Mouse (Mus musculus) limb, embryonic 14.5 days (tissue): ENCODE measurements around the gene Gns. TPM values are rescaled to one million over a fixed set of nuclear protein-coding genes. Genes with fewer than 3 reads are reported as not detected.

Experiments used
- ATAC-seq: fragments of 200-750 bp; cut with Nextera tagmentation; 2 replicates; pipeline ENCODE4 v1.8.0; 2017; ENCODE audit warnings: low read depth, moderate number of reproducible peaks, moderate TSS enrichment; ENCODE audit not compliant: low FRiP score
- DNase-seq: peaks from one replicate; pipeline ENCODE4 v3.0.0-alpha.2; 2015; ENCODE audit warnings: low spot score
- H3K27ac ChIP-seq: fragments of 300-500 bp; sonication (generic); replicated peaks from 2 replicates; pipeline ENCODE4 v1.5.1; 2014; ENCODE audit warnings: low read depth, mild to moderate bottlenecking, low read length, moderate library complexity, mixed read lengths
- H3K27me3 ChIP-seq: fragments of 300-500 bp; sonication (generic); 2 replicates; pipeline ENCODE4 v1.6.1; 2014; ENCODE audit warnings: low read length, mixed read lengths; ENCODE audit not compliant: control insufficient read depth, insufficient read depth
- H3K36me3 ChIP-seq: fragments of 300-500 bp; sonication (generic); 2 replicates; pipeline ENCODE4 v1.6.1; 2014; ENCODE audit warnings: mild to moderate bottlenecking, low read length, moderate library complexity, mixed read lengths; ENCODE audit not compliant: control insufficient read depth, insufficient read depth
- H3K4me1 ChIP-seq: fragments of 300-500 bp; sonication (generic); 2 replicates; pipeline ENCODE4 v1.6.1; 2014; ENCODE audit warnings: antibody characterized with exemption, low read length, mixed read lengths; ENCODE audit not compliant: control insufficient read depth, insufficient read depth
- H3K4me2 ChIP-seq: fragments of 300-500 bp; sonication (generic); replicated peaks from 2 replicates; pipeline ENCODE4 v1.6.1; 2014; ENCODE audit warnings: low read depth, mild to moderate bottlenecking, low read length, moderate library complexity; ENCODE audit not compliant: severe bottlenecking
- H3K4me3 ChIP-seq: fragments of 300-500 bp; sonication (generic); replicated peaks from 2 replicates; pipeline ENCODE4 v1.5.1; 2014; ENCODE audit warnings: low read length
- H3K9ac ChIP-seq: fragments of 300-500 bp; sonication (generic); 2 replicates; pipeline ENCODE4 v1.6.1; 2014; ENCODE audit warnings: mild to moderate bottlenecking, low read depth, low read length, moderate library complexity; ENCODE audit not compliant: severe bottlenecking
- H3K9me3 ChIP-seq: fragments of 300-500 bp; sonication (generic); 2 replicates; pipeline ENCODE4 v1.6.1; 2016; ENCODE audit warnings: low read length; ENCODE audit not compliant: control insufficient read depth
- POLR2A ChIP-seq: fragments of 200-500 bp; IDR thresholded peaks from 2 replicates; pipeline ENCODE4 v1.8.0; 2012; ENCODE audit warnings: inconsistent platforms, mild to moderate bottlenecking, moderate library complexity, borderline replicate concordance; ENCODE audit not compliant: insufficient read depth, insufficient read length; ENCODE audit errors: extremely low read depth
- WGBS: fragments of 180-500 bp; shearing (Covaris S2); extraction: QIAGEN DNeasy Blood & Tissue Kit; methylation state at CpG from one replicate; pipeline ENCODE4 v1.1.7; 2014; 5-methylcytosine and 5-hydroxymethylcytosine counted together
- polyA plus RNA-seq, 2 experiments: library from polyadenylated mRNA; depleted of rRNA in 1 of 2; stranded (reverse) in 1 of 2; unstranded in 1 of 2; fragments of >200 nt; fragmentation: Nextera tagmentation in 1 of 2; extraction: Ambion mirVana in 1 of 2; gene quantifications; 2 replicates each; pipeline versions ENCODE4 v1.2.1 to v1.2.3; 2012 to 2014

The Gns gene
- polyA plus RNA-seq, 2 experiments, result 41.6 to 62.0 TPM

DNA sequence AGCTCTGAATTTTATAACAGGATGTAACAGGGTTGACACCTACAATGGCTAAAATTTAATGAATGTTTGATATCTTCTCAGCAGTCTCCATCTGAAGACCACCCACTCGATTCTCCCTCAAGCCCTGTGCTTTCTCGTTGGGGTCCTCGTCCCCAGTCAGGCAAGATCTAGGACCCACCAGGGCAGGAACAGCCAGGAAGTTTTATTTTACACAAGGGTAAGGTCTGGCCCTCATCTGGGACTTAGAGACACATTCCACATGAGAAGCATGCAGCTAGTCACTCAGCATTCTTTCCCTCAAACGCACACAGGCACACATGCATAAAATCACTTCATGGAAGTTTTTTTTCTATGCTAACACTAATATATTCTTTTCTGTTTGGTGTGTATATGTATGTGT is 71.8 kb downstream of the Gns start:
- no peak for ATAC-seq
- Histone ChIP-seq H3K27ac (peak overlapping the region; percentile 82), H3K4me1 (peaks cover 54% of the 10 kb centered on the region), H3K36me3 (no peaks in the 10 kb centered on the region), H3K9me3 (no peaks in the 10 kb centered on the region), H3K27me3 (no peaks in the 10 kb centered on the region), H3K4me3 (no peak overlapping the region), H3K9ac (no peak overlapping the region), H3K4me2 (no peak overlapping the region; the same call in 1 of the 2 replicates)
- WGBS, result 10% methylated on average over 4 of the region's 4 CpGs
- peak; percentile 39 for DNase-seq
- TF ChIP-seq POLR2A, result no peak

DNA sequence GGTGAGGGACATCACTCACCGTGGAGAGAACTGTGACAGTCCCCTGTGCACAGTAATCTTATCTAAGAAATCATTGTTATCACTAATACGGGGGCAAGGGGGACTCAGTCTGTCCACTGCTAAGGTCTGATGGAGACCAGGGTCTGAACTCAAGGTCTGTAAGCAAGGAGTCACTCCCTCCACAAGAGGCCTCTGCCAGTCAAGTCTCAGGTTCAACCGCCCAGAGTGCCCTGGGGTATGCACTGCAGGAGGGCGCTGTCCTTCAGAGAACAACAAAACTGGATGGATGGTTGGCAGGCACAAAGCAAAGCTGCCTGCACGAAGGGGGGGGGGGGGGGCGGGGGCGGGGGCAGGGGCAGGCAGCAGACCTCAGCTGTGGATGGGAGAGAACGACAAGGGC is 73.2 kb downstream of the Gns start:
- Histone ChIP-seq H3K4me1 (peaks cover 40% of the 10 kb centered on the region), H3K4me2 (no peak overlapping the region), H3K27ac (0 out of 2 replicates have a peak overlapping the region, but pooled peaks have one; percentile 3), H3K27me3 (no peaks in the 10 kb centered on the region), H3K9me3 (no peaks in the 10 kb centered on the region), H3K9ac (no peak overlapping the region), H3K36me3 (no peaks in the 10 kb centered on the region), H3K4me3 (no peak overlapping the region)
- no peak for ATAC-seq
- 75% methylated on average over 6 of the region's 8 CpGs for whole genome bisulfite sequencing
- no peak for DNase-seq
- TF ChIP-seq POLR2A, result no peak

DNA sequence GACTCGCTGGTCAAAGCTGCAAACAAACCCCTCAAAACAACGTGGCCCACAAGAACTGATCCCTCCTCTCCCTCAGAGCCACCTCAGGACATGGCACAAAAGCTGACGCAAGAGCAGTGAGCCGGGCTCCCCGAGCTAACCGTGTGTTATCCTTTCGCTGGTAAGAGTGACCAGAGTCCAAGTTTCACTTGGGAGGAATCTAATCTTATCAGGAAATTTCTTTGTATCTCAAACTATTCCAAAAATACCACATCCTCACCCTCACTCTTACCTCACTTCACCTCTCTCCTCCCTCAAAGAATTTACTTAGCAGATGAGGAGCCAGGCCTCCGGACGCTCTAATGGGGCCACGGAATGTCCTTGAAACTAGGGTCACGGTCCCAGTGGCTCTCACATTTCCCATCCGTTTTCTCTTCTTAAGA is 74.4 kb downstream of the Gns start:
- no peak overlapping the region for H3K27ac ChIP-seq
- no peak overlapping the region for H3K4me3 ChIP-seq
- no peaks in the 10 kb centered on the region for H3K27me3 ChIP-seq
- DNase-seq, result no peak
- ATAC-seq, result no peak
- H3K9ac ChIP-seq, result no peak overlapping the region
- H3K36me3 ChIP-seq, result no peaks in the 10 kb centered on the region
- TF ChIP-seq POLR2A, result no peak
- no peak overlapping the region for H3K4me2 ChIP-seq
- H3K4me1 ChIP-seq, result peaks cover 33% of the 10 kb centered on the region
- H3K9me3 ChIP-seq, result no peaks in the 10 kb centered on the region
- WGBS, result 86% methylated on average over 12 of the region's 12 CpGs

DNA sequence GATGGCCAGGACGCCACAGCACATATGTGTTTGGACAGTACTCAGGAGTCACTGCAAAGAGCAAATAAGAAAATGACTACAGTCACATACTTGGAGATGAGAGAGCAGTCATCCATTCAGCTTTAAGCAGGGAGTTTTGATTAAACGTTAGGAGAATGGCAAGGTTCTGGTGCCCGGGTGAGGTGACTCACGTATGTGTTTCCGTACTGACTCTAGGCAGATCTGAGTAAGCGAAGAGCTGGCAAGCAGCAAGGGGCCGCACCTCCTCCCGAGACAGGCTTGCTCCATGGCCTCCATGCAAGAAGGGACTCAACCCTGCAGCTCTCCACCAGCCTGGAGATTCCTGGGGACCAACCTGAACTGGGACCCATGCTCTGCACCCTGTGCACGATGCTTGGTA is 78.9 kb downstream of the Gns start:
- Histone ChIP-seq H3K4me1 (peaks cover 16% of the 10 kb centered on the region), H3K36me3 (no peaks in the 10 kb centered on the region), H3K9ac (no peak overlapping the region), H3K4me2 (no peak overlapping the region), H3K27me3 (no peaks in the 10 kb centered on the region), H3K27ac (no peak overlapping the region), H3K4me3 (no peak overlapping the region), H3K9me3 (no peaks in the 10 kb centered on the region)
- ATAC-seq (no peak), DNase-seq (no peak)
- 88% methylated on average over 9 of the region's 9 CpGs for WGBS
- TF ChIP-seq POLR2A, result no peak

DNA sequence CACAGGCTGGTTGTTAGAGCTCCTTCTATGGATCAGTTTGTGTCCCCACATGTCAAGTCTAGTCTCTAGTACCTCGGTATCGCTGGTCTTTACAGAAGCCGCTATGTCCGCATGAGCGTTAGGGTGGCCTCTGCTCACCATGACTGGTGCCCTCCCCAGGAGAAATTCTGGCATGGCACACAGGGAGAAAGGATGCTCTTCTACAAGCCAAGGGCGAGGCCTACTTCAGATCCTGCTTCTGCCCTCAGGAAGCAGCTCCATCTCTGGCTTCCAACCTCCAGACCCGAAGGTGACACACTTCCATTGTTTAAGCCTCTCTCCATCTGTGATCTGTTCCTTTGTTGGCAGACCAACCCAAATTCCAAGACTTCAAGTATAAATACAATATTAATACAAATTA is 79.3 kb downstream of the Gns start:
- Histone ChIP-seq H3K36me3 (no peaks in the 10 kb centered on the region), H3K9ac (no peak overlapping the region), H3K27me3 (no peaks in the 10 kb centered on the region), H3K4me1 (peaks cover 16% of the 10 kb centered on the region), H3K4me3 (no peak overlapping the region), H3K9me3 (no peaks in the 10 kb centered on the region), H3K4me2 (no peak overlapping the region), H3K27ac (no peak overlapping the region)
- DNase-seq (no peak), ATAC-seq (no peak)
- TF ChIP-seq POLR2A, result no peak
- WGBS, result 95% methylated on average over 7 of the region's 7 CpGs

DNA sequence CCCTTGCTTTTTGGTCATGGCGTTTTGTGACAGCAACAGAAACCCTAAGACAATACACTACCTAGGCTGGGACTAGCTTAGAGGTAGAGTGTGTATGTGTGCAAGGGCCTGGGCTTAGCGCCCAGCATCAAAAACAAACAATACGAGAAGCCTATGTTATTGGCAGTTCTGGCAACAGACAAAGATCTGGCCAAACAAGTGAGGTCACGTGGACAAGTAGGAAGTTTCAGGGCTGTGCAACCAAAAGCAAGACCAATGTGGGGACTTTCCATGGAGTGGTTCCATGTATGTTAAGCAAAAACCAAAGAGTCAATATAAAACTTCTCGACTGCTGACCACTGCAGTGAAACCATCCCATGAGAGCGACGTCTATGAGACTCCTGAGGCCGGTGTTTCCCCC is 80.9 kb downstream of the Gns start:
- Histone ChIP-seq H3K27ac (no peak overlapping the region), H3K4me3 (no peak overlapping the region), H3K36me3 (no peaks in the 10 kb centered on the region), H3K9me3 (no peaks in the 10 kb centered on the region), H3K27me3 (no peaks in the 10 kb centered on the region), H3K4me1 (peaks cover 10% of the 10 kb centered on the region), H3K9ac (no peak overlapping the region), H3K4me2 (no peak overlapping the region)
- TF ChIP-seq POLR2A, result no peak
- 92% methylated on average over 8 of the region's 8 CpGs for WGBS
- ATAC-seq (no peak), DNase-seq (no peak)

Other genes starting within 250 kb of the Gns start
- 0.81 and 1.3 TPM in 2 replicates for gene Tbc1d30, start 13.8 kb upstream of the Gns start, polyA plus RNA-seq (2012; rRNA removed)
- 1.3 and 2.3 TPM in 2 replicates for gene Tbc1d30, start 13.8 kb upstream of the Gns start, polyA plus RNA-seq (2014; fragmentation: Nextera tagmentation; extraction: Ambion mirVana)
- gene Rassf3, start 111.3 kb downstream of the Gns start, polyA plus RNA-seq (2012; rRNA removed), result 22.3 and 23.2 TPM in 2 replicates
- 19.4 and 20.7 TPM in 2 replicates for gene Rassf3, start 111.3 kb downstream of the Gns start, polyA plus RNA-seq (2014; fragmentation: Nextera tagmentation; extraction: Ambion mirVana)
- 28.3 and 32.2 TPM in 2 replicates for gene Tbk1, start 221.7 kb downstream of the Gns start, polyA plus RNA-seq (2012; rRNA removed)
- gene Tbk1, start 221.7 kb downstream of the Gns start, polyA plus RNA-seq (2014; fragmentation: Nextera tagmentation; extraction: Ambion mirVana), result 30.0 and 32.8 TPM in 2 replicates